Mouse (Mus musculus) limb, embryonic 14.5 days (tissue): ENCODE measurements around the gene Il13ra1. TPM values are rescaled to one million over a fixed set of nuclear protein-coding genes. Genes with fewer than 3 reads are reported as not detected.

Experiments
- ATAC-seq: fragments of 200-750 bp; cut with Nextera tagmentation; 2 replicates; pipeline ENCODE4 v1.8.0; 2017; ENCODE audit warnings: low read depth, moderate number of reproducible peaks, moderate TSS enrichment; ENCODE audit not compliant: low FRiP score
- DNase-seq: peaks from one replicate; pipeline ENCODE4 v3.0.0-alpha.2; 2015; ENCODE audit warnings: low spot score
- H3K27ac ChIP-seq: fragments of 300-500 bp; sonication (generic); replicated peaks from 2 replicates; pipeline ENCODE4 v1.5.1; 2014; ENCODE audit warnings: low read depth, mild to moderate bottlenecking, low read length, moderate library complexity, mixed read lengths
- H3K27me3 ChIP-seq: fragments of 300-500 bp; sonication (generic); 2 replicates; pipeline ENCODE4 v1.6.1; 2014; ENCODE audit warnings: low read length, mixed read lengths; ENCODE audit not compliant: control insufficient read depth, insufficient read depth
- H3K36me3 ChIP-seq: fragments of 300-500 bp; sonication (generic); 2 replicates; pipeline ENCODE4 v1.6.1; 2014; ENCODE audit warnings: mild to moderate bottlenecking, low read length, moderate library complexity, mixed read lengths; ENCODE audit not compliant: control insufficient read depth, insufficient read depth
- H3K4me1 ChIP-seq: fragments of 300-500 bp; sonication (generic); 2 replicates; pipeline ENCODE4 v1.6.1; 2014; ENCODE audit warnings: antibody characterized with exemption, low read length, mixed read lengths; ENCODE audit not compliant: control insufficient read depth, insufficient read depth
- H3K4me2 ChIP-seq: fragments of 300-500 bp; sonication (generic); replicated peaks from 2 replicates; pipeline ENCODE4 v1.6.1; 2014; ENCODE audit warnings: low read depth, mild to moderate bottlenecking, low read length, moderate library complexity; ENCODE audit not compliant: severe bottlenecking
- H3K4me3 ChIP-seq: fragments of 300-500 bp; sonication (generic); replicated peaks from 2 replicates; pipeline ENCODE4 v1.5.1; 2014; ENCODE audit warnings: low read length
- H3K9ac ChIP-seq: fragments of 300-500 bp; sonication (generic); 2 replicates; pipeline ENCODE4 v1.6.1; 2014; ENCODE audit warnings: mild to moderate bottlenecking, low read depth, low read length, moderate library complexity; ENCODE audit not compliant: severe bottlenecking
- H3K9me3 ChIP-seq: fragments of 300-500 bp; sonication (generic); 2 replicates; pipeline ENCODE4 v1.6.1; 2016; ENCODE audit warnings: low read length; ENCODE audit not compliant: control insufficient read depth
- POLR2A ChIP-seq: fragments of 200-500 bp; IDR thresholded peaks from 2 replicates; pipeline ENCODE4 v1.8.0; 2012; ENCODE audit warnings: inconsistent platforms, mild to moderate bottlenecking, moderate library complexity, borderline replicate concordance; ENCODE audit not compliant: insufficient read depth, insufficient read length; ENCODE audit errors: extremely low read depth
- WGBS: fragments of 180-500 bp; shearing (Covaris S2); extraction: QIAGEN DNeasy Blood & Tissue Kit; methylation state at CpG from one replicate; pipeline ENCODE4 v1.1.7; 2014; 5-methylcytosine and 5-hydroxymethylcytosine counted together
- polyA plus RNA-seq, 2 experiments: library from polyadenylated mRNA; depleted of rRNA in 1 of 2; stranded (reverse) in 1 of 2; unstranded in 1 of 2; fragments of >200 nt; fragmentation: Nextera tagmentation in 1 of 2; extraction: Ambion mirVana in 1 of 2; gene quantifications; 2 replicates each; pipeline versions ENCODE4 v1.2.1 to v1.2.3; 2012 to 2014

The Il13ra1 gene
- polyA plus RNA-seq, 2 experiments, result 6.1 to 15.5 TPM

- TF ChIP-seq POLR2A, result no peak
- Histone ChIP-seq H3K4me1 (no peaks in the 10 kb centered on the region), H3K36me3 (no peaks in the 10 kb centered on the region), H3K27ac (no peak within 1 kb of the TSS), H3K27me3 (no peaks in the 10 kb centered on the region), H3K4me2 (peak within 1 kb of the TSS; percentile 48), H3K4me3 (peak within 1 kb of the TSS; percentile 25), H3K9me3 (no peaks in the 10 kb centered on the region), H3K9ac (peak within 1 kb of the TSS; percentile 41)
- WGBS, result 19% methylated on average over 25 of the region's 28 CpGs
- DNase-seq (peak; percentile 9), ATAC-seq (peak; percentile 57; the same call in 1 of the 2 replicates)
Measured at GRCm38 (mm10) chrX:36195736-36196525, 84.0 kb downstream of the Il13ra1 start, which contains the start of gene Zcchc12. Zcchc12 (plus strand) TSS chrX:36195904.

- TF ChIP-seq POLR2A, result no peak
- Histone ChIP-seq H3K9me3 (no peaks in the 10 kb centered on the region), H3K36me3 (no peaks in the 10 kb centered on the region), H3K4me2 (no peak overlapping the region), H3K4me1 (no peaks in the 10 kb centered on the region), H3K27ac (no peak overlapping the region), H3K27me3 (no peaks in the 10 kb centered on the region), H3K9ac (no peak overlapping the region), H3K4me3 (no peak overlapping the region)
- 75% methylated on average over 2 of the region's 2 CpGs for WGBS
- DNase-seq (no peak), ATAC-seq (no peak)
Measured at GRCm38 (mm10) chrX:36209554-36209953, 97.6 kb downstream of the Il13ra1 start.

- H3K9ac ChIP-seq, result no peak overlapping the region
- no peaks in the 10 kb centered on the region for H3K9me3 ChIP-seq
- H3K27me3 ChIP-seq, result no peaks in the 10 kb centered on the region
- no peak for DNase-seq
- no peak for ATAC-seq
- H3K36me3 ChIP-seq, result no peaks in the 10 kb centered on the region
- H3K4me1 ChIP-seq, result no peaks in the 10 kb centered on the region
- no peak for TF ChIP-seq POLR2A
- WGBS, result 84% methylated on average over 3 of the region's 3 CpGs
- H3K27ac ChIP-seq, result no peak overlapping the region
- no peak overlapping the region for H3K4me2 ChIP-seq
- no peak overlapping the region for H3K4me3 ChIP-seq
Measured at GRCm38 (mm10) chrX:36211216-36211615, 99.3 kb downstream of the Il13ra1 start.

Other genes with a start within 250 kb of the Il13ra1 start
- 13.5 and 17.9 TPM in 2 replicates for gene Dock11, start 223.3 kb upstream of the Il13ra1 start, polyA plus RNA-seq (2012; rRNA removed)
- 24.4 and 24.5 TPM in 2 replicates for gene Dock11, start 223.3 kb upstream of the Il13ra1 start, polyA plus RNA-seq (2014; fragmentation: Nextera tagmentation; extraction: Ambion mirVana)
- 5.6 and 5.7 TPM in 2 replicates for gene Zcchc12, start 83.8 kb downstream of the Il13ra1 start, polyA plus RNA-seq (2012; rRNA removed)
- gene Zcchc12, start 83.8 kb downstream of the Il13ra1 start, polyA plus RNA-seq (2014; fragmentation: Nextera tagmentation; extraction: Ambion mirVana), result 7.1 and 7.3 TPM in 2 replicates
- 0.59 and 0.74 TPM in 2 replicates for gene Lonrf3, start 216.2 kb downstream of the Il13ra1 start, polyA plus RNA-seq (2012; rRNA removed)
- gene Lonrf3, start 216.2 kb downstream of the Il13ra1 start, polyA plus RNA-seq (2014; fragmentation: Nextera tagmentation; extraction: Ambion mirVana), result 0.32 and 0.78 TPM in 2 replicates